Mouse (Mus musculus): ENCODE measurements around the gene Atp13a3. TPM values are rescaled to one million over a fixed set of nuclear protein-coding genes. Genes with fewer than 3 reads are reported as not detected.

The Atp13a3 gene
- polyA plus RNA-seq, 1 experiment: 13.4 TPM

DNA sequence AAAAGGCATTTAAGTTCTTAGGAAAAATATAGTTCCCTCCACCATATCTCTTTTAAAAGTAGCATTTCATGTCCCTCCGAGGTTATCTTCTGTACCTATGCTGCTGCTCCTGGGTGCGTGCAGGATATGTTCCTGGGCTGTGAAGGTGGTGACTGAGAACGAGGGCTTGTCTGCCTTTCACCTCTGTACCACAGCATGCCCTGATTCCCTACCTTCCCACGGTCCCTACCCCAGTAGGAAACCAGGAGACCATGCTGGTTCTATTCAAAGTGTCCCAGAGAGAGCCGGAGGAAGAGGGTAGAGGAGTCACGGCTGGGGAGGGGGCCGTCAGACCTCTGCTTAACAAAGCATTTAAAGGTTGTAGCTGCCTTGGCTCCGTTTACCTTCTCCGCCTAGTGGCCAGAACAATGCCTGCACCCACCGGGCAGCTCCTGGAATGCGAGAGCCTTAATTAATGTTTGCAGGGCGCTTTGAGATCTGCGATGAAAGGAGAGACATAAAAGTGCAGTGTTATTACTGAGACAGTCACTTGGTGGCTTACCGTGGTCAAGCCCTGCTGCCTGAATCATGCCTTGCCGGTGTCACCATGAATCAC is 121.9 kb downstream of the Atp13a3 start:
- peak in 1 of 2 experiments; percentile 19 for DNase-seq (ENCODE audit: low read depth in 1 of 2, low spot score in 2 of 2)
- WGBS: 5% methylated on average over 15 of the region's 15 CpGs
- H3K4me1 ChIP-seq (ENCODE audit: control insufficient read depth, insufficient read depth, insufficient read length): no peaks in the 10 kb centered on the region; the same call in 1 of the 2 replicates
- no peak overlapping the region for H3K4me3 ChIP-seq (ENCODE audit: extremely low read depth, insufficient read depth, insufficient read length)
- H3K27me3 ChIP-seq (ENCODE audit: control insufficient read depth, insufficient read depth, low read length): peaks cover 3% of the 10 kb centered on the region; the same call in 1 of the 2 replicates
- no peak overlapping the region for H3K27ac ChIP-seq (ENCODE audit: insufficient read depth, low read length)
- no peaks in the 10 kb centered on the region for H3K36me3 ChIP-seq (ENCODE audit: control insufficient read depth, insufficient read depth, low read length)
- TF ChIP-seq POLR2A (IDR thresholded peaks at IDR 0.05; ENCODE audit: low read depth, low read length): no peak
- TF ChIP-seq CTCF (IDR thresholded peaks at IDR 0.05; ENCODE audit: extremely low read depth, insufficient read depth, insufficient read length, insufficient replicate concordance): peak; percentile 63; the same call in 1 of the 2 replicates

- H3K36me3 ChIP-seq (ENCODE audit: control insufficient read depth, insufficient read depth, low read length): no peaks in the 10 kb centered on the region
- WGBS: 24% methylated on average over 34 of the region's 34 CpGs
These were observed 122.8 kb downstream of the Atp13a3 start, which contains the start of gene Lrrc15 for GRCm38 (mm10) chr16:30282844-30283495. Gene Lrrc15 (minus strand): TSS chr16:30283256.

DNA sequence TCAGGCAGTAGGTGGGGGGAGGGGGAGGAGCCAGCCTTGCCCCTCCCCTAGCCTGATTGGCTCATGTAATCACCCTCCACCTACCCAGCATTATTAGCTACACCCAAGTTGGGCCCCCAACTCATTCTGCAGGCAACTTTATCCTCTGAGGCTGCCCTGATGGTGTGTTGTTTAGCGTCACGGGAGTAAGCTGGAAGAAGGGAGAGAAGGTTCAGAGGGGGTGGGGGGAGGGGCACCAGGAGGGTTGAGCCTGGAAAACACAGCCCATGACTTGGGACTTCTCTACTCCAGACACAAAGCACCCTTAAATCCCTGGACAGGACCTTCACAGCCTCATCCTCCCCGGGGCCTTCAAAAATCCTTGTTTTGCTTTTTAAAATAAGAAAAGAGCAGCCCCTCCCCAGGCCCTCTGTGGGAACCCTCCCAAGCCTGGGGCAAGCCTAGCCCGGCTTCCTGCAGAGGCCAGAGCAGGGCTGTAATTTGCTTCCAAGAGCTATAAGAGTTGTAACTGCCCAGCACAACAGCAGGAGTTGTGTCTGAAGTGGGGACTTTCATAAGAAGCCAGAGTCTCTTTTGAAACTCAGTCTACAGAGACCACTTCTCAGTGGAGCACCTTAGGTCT is 125.0 kb downstream of the Atp13a3 start:
- no peak for DNase-seq (ENCODE audit: low read depth in 1 of 2, low spot score in 2 of 2)
- Histone ChIP-seq H3K4me3 (ENCODE audit: extremely low read depth, insufficient read depth, insufficient read length) (no peak overlapping the region), H3K36me3 (ENCODE audit: control insufficient read depth, insufficient read depth, low read length) (no peaks in the 10 kb centered on the region), H3K27me3 (ENCODE audit: control insufficient read depth, insufficient read depth, low read length) (peaks cover 3% of the 10 kb centered on the region; the same call in 1 of the 2 replicates), H3K27ac (ENCODE audit: insufficient read depth, low read length) (no peak overlapping the region), H3K4me1 (ENCODE audit: control insufficient read depth, insufficient read depth, insufficient read length) (peaks cover 3% of the 10 kb centered on the region; the same call in 1 of the 2 replicates)
- WGBS: 63% methylated on average over 4 of the region's 4 CpGs
- TF ChIP-seq POLR2A (IDR thresholded peaks at IDR 0.05; ENCODE audit: low read depth, low read length): no peak
- TF ChIP-seq CTCF (IDR thresholded peaks at IDR 0.05; ENCODE audit: extremely low read depth, insufficient read depth, insufficient read length, insufficient replicate concordance): no peak

More at GRCm38 (mm10) chr16:30282844-30283495, 122.8 kb downstream of the Atp13a3 start, which contains the start of gene Lrrc15:
- Histone ChIP-seq H3K4me1 (ENCODE audit: control insufficient read depth, insufficient read depth, insufficient read length) (no peaks in the 10 kb centered on the region; the same call in 1 of the 2 replicates), H3K4me3 (ENCODE audit: extremely low read depth, insufficient read depth, insufficient read length) (no peak within 1 kb of the TSS), H3K27me3 (ENCODE audit: control insufficient read depth, insufficient read depth, low read length) (peaks cover 3% of the 10 kb centered on the region; the same call in 1 of the 2 replicates), H3K27ac (ENCODE audit: insufficient read depth, low read length) (no peak within 1 kb of the TSS)
- TF ChIP-seq POLR2A (IDR thresholded peaks at IDR 0.05; ENCODE audit: low read depth, low read length): no peak
- no peak for TF ChIP-seq CTCF (IDR thresholded peaks at IDR 0.05; ENCODE audit: extremely low read depth, insufficient read depth, insufficient read length, insufficient replicate concordance)
- DNase-seq (ENCODE audit: low read depth in 1 of 2, low spot score in 2 of 2): no peak

DNA sequence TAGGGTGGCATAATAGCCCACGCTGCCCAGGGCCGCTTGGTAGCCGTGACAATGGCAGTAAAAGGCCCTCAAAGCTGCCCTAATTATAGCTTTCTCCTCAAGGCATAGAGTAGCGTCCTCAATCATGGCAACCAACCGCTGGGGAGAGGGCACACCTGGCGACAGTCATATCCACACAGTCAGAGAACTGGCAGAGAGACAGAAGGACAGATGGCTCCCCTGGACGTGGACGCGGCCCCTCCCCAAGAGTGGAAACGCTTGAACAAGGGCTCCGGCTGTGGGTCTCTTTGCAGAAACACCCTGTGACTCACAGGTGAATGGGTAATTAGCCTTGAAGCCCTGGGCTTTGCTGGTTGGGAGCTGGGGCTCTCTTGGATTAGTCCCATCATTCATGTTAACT is 127.4 kb downstream of the Atp13a3 start:
- H3K36me3 ChIP-seq (ENCODE audit: control insufficient read depth, insufficient read depth, low read length): no peaks in the 10 kb centered on the region
- H3K4me3 ChIP-seq (ENCODE audit: extremely low read depth, insufficient read depth, insufficient read length): no peak overlapping the region
- no peak for TF ChIP-seq CTCF (IDR thresholded peaks at IDR 0.05; ENCODE audit: extremely low read depth, insufficient read depth, insufficient read length, insufficient replicate concordance)
- no peak for TF ChIP-seq POLR2A (IDR thresholded peaks at IDR 0.05; ENCODE audit: low read depth, low read length)
- WGBS: 84% methylated on average over 11 of the region's 11 CpGs
- H3K4me1 ChIP-seq (ENCODE audit: control insufficient read depth, insufficient read depth, insufficient read length): peaks cover 3% of the 10 kb centered on the region; the same call in 1 of the 2 replicates
- DNase-seq (ENCODE audit: low read depth in 1 of 2, low spot score in 2 of 2): no peak
- no peak overlapping the region for H3K27ac ChIP-seq (ENCODE audit: insufficient read depth, low read length)
- H3K27me3 ChIP-seq (ENCODE audit: control insufficient read depth, insufficient read depth, low read length): peaks cover 3% of the 10 kb centered on the region; the same call in 1 of the 2 replicates

DNA sequence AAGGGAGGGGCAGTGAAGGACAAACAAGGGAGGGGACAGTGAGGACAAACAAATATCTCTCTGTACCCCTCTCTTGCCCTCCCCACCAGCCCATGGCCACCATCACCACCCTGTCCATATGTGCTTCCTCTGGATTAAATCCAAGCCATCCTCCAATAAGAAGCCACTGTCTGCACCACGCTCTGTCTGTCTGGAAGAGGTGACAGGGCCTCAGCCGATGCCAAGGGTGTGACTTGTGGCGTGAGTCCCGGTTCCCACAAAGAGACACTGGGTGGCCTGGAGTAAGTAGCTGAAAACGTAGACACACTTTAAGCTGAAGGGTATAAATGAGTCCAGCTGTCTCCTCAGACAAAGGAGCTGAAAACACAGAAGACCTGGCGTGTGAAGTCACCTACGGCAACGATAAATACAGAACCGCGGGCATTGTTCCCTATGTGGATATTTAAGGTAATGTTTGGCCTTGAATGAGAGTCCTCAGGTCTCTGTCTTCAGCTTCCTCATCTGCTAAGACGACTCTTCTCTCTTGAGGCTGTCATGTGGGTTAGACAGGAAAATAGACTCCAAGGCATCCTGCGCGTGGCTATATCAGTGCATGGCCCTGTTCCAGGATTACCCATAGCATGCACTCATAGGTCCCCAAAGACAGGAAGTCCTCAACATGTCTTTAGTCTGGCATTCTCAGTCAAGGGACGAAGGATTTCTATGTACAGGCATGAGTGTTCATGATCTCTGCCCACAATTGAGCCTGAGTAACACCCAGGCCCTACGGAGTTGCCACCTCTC is 130.0 kb downstream of the Atp13a3 start:
- H3K4me3 ChIP-seq (ENCODE audit: extremely low read depth, insufficient read depth, insufficient read length): no peak overlapping the region
- 58% methylated on average over 15 of the region's 15 CpGs for WGBS
- TF ChIP-seq CTCF (IDR thresholded peaks at IDR 0.05; ENCODE audit: extremely low read depth, insufficient read depth, insufficient read length, insufficient replicate concordance): no peak
- no peak for TF ChIP-seq POLR2A (IDR thresholded peaks at IDR 0.05; ENCODE audit: low read depth, low read length)
- no peak overlapping the region for H3K27ac ChIP-seq (ENCODE audit: insufficient read depth, low read length)
- H3K36me3 ChIP-seq (ENCODE audit: control insufficient read depth, insufficient read depth, low read length): no peaks in the 10 kb centered on the region
- H3K4me1 ChIP-seq (ENCODE audit: control insufficient read depth, insufficient read depth, insufficient read length): peaks cover 9% of the 10 kb centered on the region; the same call in 1 of the 2 replicates
- H3K27me3 ChIP-seq (ENCODE audit: control insufficient read depth, insufficient read depth, low read length): no peaks in the 10 kb centered on the region
- no peak for DNase-seq (ENCODE audit: low read depth in 1 of 2, low spot score in 2 of 2)

DNA sequence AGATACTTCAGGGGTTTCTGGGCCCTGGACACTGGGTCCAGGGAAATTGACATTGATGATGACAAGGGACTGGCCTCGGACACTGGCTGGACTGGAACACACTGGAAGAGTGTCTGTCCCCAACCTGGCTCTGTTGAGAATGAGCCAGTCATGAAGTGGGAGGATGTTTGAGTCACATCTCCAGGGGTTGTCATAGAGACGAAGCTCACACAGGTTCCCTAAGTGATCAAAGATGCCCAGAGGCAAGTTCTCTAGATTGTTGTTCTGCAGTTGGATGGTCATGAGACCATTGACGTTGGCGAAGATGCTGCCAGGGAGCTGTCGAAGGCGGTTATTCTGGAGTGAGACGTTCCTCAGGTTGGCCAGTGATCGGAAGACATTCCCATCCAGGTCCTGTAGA is 132.7 kb downstream of the Atp13a3 start:
- Histone ChIP-seq H3K36me3 (ENCODE audit: control insufficient read depth, insufficient read depth, low read length) (no peaks in the 10 kb centered on the region), H3K4me3 (ENCODE audit: extremely low read depth, insufficient read depth, insufficient read length) (no peak overlapping the region), H3K27me3 (ENCODE audit: control insufficient read depth, insufficient read depth, low read length) (no peaks in the 10 kb centered on the region), H3K4me1 (ENCODE audit: control insufficient read depth, insufficient read depth, insufficient read length) (peaks cover 9% of the 10 kb centered on the region; the same call in 1 of the 2 replicates), H3K27ac (ENCODE audit: insufficient read depth, low read length) (no peak overlapping the region)
- DNase-seq (ENCODE audit: low read depth in 1 of 2, low spot score in 2 of 2): no peak
- no peak for TF ChIP-seq CTCF (IDR thresholded peaks at IDR 0.05; ENCODE audit: extremely low read depth, insufficient read depth, insufficient read length, insufficient replicate concordance)
- TF ChIP-seq POLR2A (IDR thresholded peaks at IDR 0.05; ENCODE audit: low read depth, low read length): no peak
- WGBS: 92% methylated on average over 8 of the region's 8 CpGs

All from spleen, adult 2 months (tissue).